Mouse (Mus musculus): Measurements from ENCODE around the gene Ccdc105.

DNA sequence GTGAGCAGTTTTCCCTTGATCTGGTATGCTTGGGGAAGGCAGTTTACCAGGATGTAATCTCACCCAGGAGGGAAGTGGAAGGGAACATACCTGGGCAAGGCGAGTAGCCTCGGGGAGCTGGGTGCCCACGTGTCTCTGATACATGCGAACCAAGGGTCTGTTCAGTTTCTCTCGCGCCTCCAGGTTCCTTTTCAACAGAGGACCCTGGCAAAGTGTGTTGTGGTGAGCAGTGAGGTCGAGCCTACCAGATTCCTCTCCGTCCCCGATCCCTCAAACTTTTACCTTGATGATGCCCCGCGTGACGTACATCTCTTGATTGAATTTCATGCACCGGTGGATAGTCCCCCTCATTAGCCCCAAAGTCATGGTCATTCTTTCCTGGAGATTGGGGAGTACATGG, 4.7 kb downstream of the Ccdc105 start:
- TF ChIP-seq CTCF (conservative IDR thresholded peaks at IDR 0.05; ENCODE audit: low read length), result no peak
- no peak for TF ChIP-seq NANOG (IDR thresholded peaks at IDR 0.05; ENCODE audit: borderline replicate concordance, low read length)
- no peak for TF ChIP-seq POU5F1 (IDR thresholded peaks at IDR 0.05; ENCODE audit: borderline replicate concordance, low read length)

Measured in E14TG2a.4 (cell line).